Mouse (Mus musculus) lung, postnatal 0 days (tissue): ENCODE results near the gene Hmgn2.

Source experiments
- CTCF ChIP-seq: IDR thresholded peaks from 2 replicates; pipeline ENCODE4 v1.5.1; 2016; ENCODE audit warnings: antibody characterized with exemption, mild to moderate bottlenecking
- EP300 ChIP-seq: IDR thresholded peaks from 2 replicates; pipeline ENCODE4 v1.6.1; 2016; ENCODE audit warnings: antibody characterized with exemption, mild to moderate bottlenecking, control low read depth

- TF ChIP-seq CTCF, result 0 out of 2 replicates have a peak, but pooled peaks have one; percentile 16
- TF ChIP-seq EP300, result no peak
Measured at GRCm38 (mm10) chr4:134001710-134002109, 33.3 kb upstream of the Hmgn2 start.
